In the genomic region with DNA sequence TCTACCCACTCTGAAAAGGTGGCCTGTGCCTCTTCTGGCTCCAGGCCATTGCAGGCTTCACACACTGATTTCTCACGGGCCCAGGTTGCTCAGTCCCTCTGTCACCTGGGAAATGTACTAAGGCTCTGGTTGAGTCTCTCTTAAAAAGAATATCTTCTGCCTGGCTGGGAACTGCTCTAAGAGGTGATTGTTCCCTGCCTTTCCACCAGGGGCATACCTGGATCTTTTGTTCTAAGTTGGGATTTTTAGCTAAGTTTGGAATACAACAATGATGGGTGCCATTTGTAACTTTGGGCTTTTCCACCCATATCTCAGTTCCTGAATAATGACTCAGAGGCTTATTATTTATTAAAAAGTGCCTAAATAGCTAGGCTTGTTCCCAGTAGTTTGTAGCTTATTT, we compare ENCODE assay signal across 15 mouse cellular contexts. TPM values are rescaled to one million over a fixed set of nuclear protein-coding genes. Genes with fewer than 3 reads are reported as not detected.
A peak's percentile ranks its signal among the peaks of the same experiment; 100 is the strongest.
DNase-seq lines count a peak whose midpoint lies in the region; ATAC-seq and TF ChIP-seq lines count a peak whose summit lies in the region.
"Had no signal": no experiment of that assay in that cellular context is flagged by ENCODE, and none has a peak within 500 bp of the region (broad histone marks: within the 10 kb centered on the region; RNA-seq: fewer than 3 reads in every experiment).

No protein-coding gene starts in this region.

- H3K4me3 ChIP-seq in intestine, postnatal 0 days (ENCODE audit: low read depth, low read length): no peak overlapping the region
- no peak overlapping the region for H3K4me3 ChIP-seq in intestine, embryonic 15.5 days (replicated peaks)
- H3K4me3 ChIP-seq: hindbrain, embryonic 13.5 days; midbrain, embryonic 12.5 days had no signal

- no peak overlapping the region for H3K27ac ChIP-seq in intestine, postnatal 0 days (ENCODE audit: low read depth, low read length)
- H3K27ac ChIP-seq in intestine, embryonic 15.5 days: no peak overlapping the region; the same call in 1 of the 2 replicates
- H3K27ac ChIP-seq: hindbrain, embryonic 13.5 days; midbrain, embryonic 12.5 days had no signal

- H3K9ac ChIP-seq in intestine, postnatal 0 days (ENCODE audit: low read depth, low read length): no peak overlapping the region
- no peak overlapping the region for H3K9ac ChIP-seq in intestine, embryonic 15.5 days
- H3K9ac ChIP-seq: hindbrain, embryonic 13.5 days; midbrain, embryonic 12.5 days had no signal

- H3K9me3 ChIP-seq in intestine, postnatal 0 days (ENCODE audit: control insufficient read depth): no peaks in the 10 kb centered on the region
- no peaks in the 10 kb centered on the region for H3K9me3 ChIP-seq in intestine, embryonic 15.5 days
- H3K9me3 ChIP-seq: G1E; hindbrain, embryonic 13.5 days; midbrain, embryonic 12.5 days had no signal

- H3K27me3 ChIP-seq in intestine, postnatal 0 days (replicated peaks; ENCODE audit: control insufficient read depth, insufficient read depth, low read length): no peaks in the 10 kb centered on the region
- no peaks in the 10 kb centered on the region for H3K27me3 ChIP-seq in intestine, embryonic 15.5 days (replicated peaks)
- H3K27me3 ChIP-seq: hindbrain, embryonic 13.5 days; midbrain, embryonic 12.5 days had no signal

- 50% methylated on average over 1 of the region's 1 CpGs for WGBS in intestine, postnatal 0 days
- 63% methylated on average over 1 of the region's 1 CpGs for WGBS in intestine, embryonic 15.5 days

- no peak overlapping the region for H3K4me2 ChIP-seq in intestine, postnatal 0 days (replicated peaks; ENCODE audit: low read depth)
- H3K4me2 ChIP-seq in intestine, embryonic 15.5 days (replicated peaks): no peak overlapping the region
- H3K4me2 ChIP-seq: hindbrain, embryonic 13.5 days; midbrain, embryonic 12.5 days had no signal

- peak; percentile 4 to 13 for DNase-seq in cerebellum, postnatal 10 days
- no peak for DNase-seq in cerebellum, adult 8-10 months
- DNase-seq in 3T3-L1 (ENCODE audit: low read depth, low spot score): peak; percentile 49
- peak; percentile 13 for DNase-seq in WW6 (ENCODE audit: low read depth, low spot score)
- no peak for DNase-seq in thymus, postnatal 10 days (ENCODE audit: low spot score in 2 of 2)
- DNase-seq in left cerebral cortex, adult 11 months (ENCODE audit: low spot score): no peak
- DNase-seq: gastrocnemius, postnatal 14 days; kidney, adult 8-10 months; lung, postnatal 14 days; thymus, postnatal 36 days had no signal

- ATAC-seq in intestine, postnatal 0 days: no peak
- ATAC-seq in intestine, embryonic 15.5 days: no peak

- peaks cover 32% of the 10 kb centered on the region for H3K36me3 ChIP-seq in intestine, postnatal 0 days (ENCODE audit: control insufficient read depth, insufficient read depth)
- peaks cover 17% of the 10 kb centered on the region for H3K36me3 ChIP-seq in intestine, embryonic 15.5 days

- no peaks in the 10 kb centered on the region for H3K4me1 ChIP-seq in intestine, postnatal 0 days (replicated peaks; ENCODE audit: control insufficient read depth, insufficient read depth, low read length)
- no peaks in the 10 kb centered on the region for H3K4me1 ChIP-seq in intestine, embryonic 15.5 days (replicated peaks)
- H3K4me1 ChIP-seq: hindbrain, embryonic 13.5 days; midbrain, embryonic 12.5 days had no signal

- peak; percentile 51 for TF ChIP-seq CTCF in intestine, postnatal 0 days (IDR thresholded peaks at IDR 0.05; ENCODE audit: low read depth)

RNA-seq across cellular contexts. Expression of a gene that starts 44.2 kb away (rescaled TPM):
- 43.4 and 46.4 TPM in 2 replicates for polyA plus RNA-seq in intestine, postnatal 0 days (2015; fragmentation: Nextera tagmentation; extraction: Ambion mirVana)
- polyA plus RNA-seq in intestine, embryonic 15.5 days (2015; fragmentation: Nextera tagmentation; extraction: Ambion mirVana): 101 and 106 TPM in 2 replicates

RNA-seq across cellular contexts. Expression of a gene that starts 53.0 kb away (rescaled TPM):
- polyA plus RNA-seq in intestine, postnatal 0 days (2015; fragmentation: Nextera tagmentation; extraction: Ambion mirVana): 22.7 and 23.6 TPM in 2 replicates
- polyA plus RNA-seq in intestine, embryonic 15.5 days (2015; fragmentation: Nextera tagmentation; extraction: Ambion mirVana): 37.7 and 43.5 TPM in 2 replicates

Comparison
In these comparisons a context has a peak if more than half of its experiments do, and no peak if none do; other contexts are left out.
1. DNase-seq: peak in cerebellum, postnatal 10 days (2 of 2), 3T3-L1 (single experiment) and WW6 (single experiment); none in cerebellum, adult 8-10 months (single experiment), thymus, postnatal 10 days (0 of 2) and left cerebral cortex, adult 11 months (single experiment).